Mouse (Mus musculus) heart, embryonic 16.5 days (tissue): ENCODE measurements around the gene Atp6v0e. TPM values are rescaled to one million over a fixed set of nuclear protein-coding genes. Genes with fewer than 3 reads are reported as not detected.

Experiments used
- ATAC-seq: fragments of 200-750 bp; cut with Nextera tagmentation; replicated peaks from 2 replicates; pipeline ENCODE4 v1.8.0; 2017; ENCODE audit warnings: moderate number of reproducible peaks; ENCODE audit not compliant: insufficient read depth, low FRiP score; ENCODE audit errors: extremely low read depth
- H3K27ac ChIP-seq: fragments of 300-500 bp; sonication (generic); 2 replicates; pipeline ENCODE4 v1.5.1; 2014; ENCODE audit warnings: mild to moderate bottlenecking, low read length, control low read depth, moderate library complexity
- H3K27me3 ChIP-seq: fragments of 300-500 bp; sonication (generic); 2 replicates; pipeline ENCODE4 v1.6.1; 2014; ENCODE audit warnings: low read length, mixed read lengths; ENCODE audit not compliant: control insufficient read depth, insufficient read depth
- H3K36me3 ChIP-seq: fragments of 300-500 bp; sonication (generic); 2 replicates; pipeline ENCODE4 v1.6.1; 2014; ENCODE audit not compliant: control insufficient read depth, insufficient read depth
- H3K4me1 ChIP-seq: fragments of 300-500 bp; sonication (generic); 2 replicates; pipeline ENCODE4 v1.6.1; 2014; ENCODE audit warnings: low read length, mixed read lengths; ENCODE audit not compliant: control insufficient read depth, insufficient read depth
- H3K4me2 ChIP-seq: fragments of 300-500 bp; sonication (generic); 2 replicates; pipeline ENCODE4 v1.6.1; 2014; ENCODE audit warnings: low read depth, mild to moderate bottlenecking, control low read depth, low read length
- H3K4me3 ChIP-seq: fragments of 300-500 bp; sonication (generic); 2 replicates; pipeline ENCODE4 v1.5.1; 2014; ENCODE audit warnings: mild to moderate bottlenecking, control low read depth, low read length
- H3K9ac ChIP-seq: fragments of 300-500 bp; sonication (generic); 2 replicates; pipeline ENCODE4 v1.6.1; 2014; ENCODE audit warnings: low read length, control low read depth
- H3K9me3 ChIP-seq: fragments of 300-500 bp; sonication (generic); replicated peaks from 2 replicates; pipeline ENCODE4 v1.6.1; 2016; ENCODE audit warnings: low read length; ENCODE audit not compliant: control insufficient read depth
- WGBS: fragments of 180-500 bp; shearing (Covaris S2); extraction: QIAGEN DNeasy Blood & Tissue Kit; methylation state at CpG from one replicate; pipeline ENCODE4 v1.1.7; 2014; 5-methylcytosine and 5-hydroxymethylcytosine counted together
- polyA plus RNA-seq: library from polyadenylated mRNA; unstranded; fragments of >200 nt; fragmentation: Nextera tagmentation; extraction: Ambion mirVana; gene quantifications from 2 replicates; pipeline ENCODE4 v1.2.1, GENCODE M21; 2015

The Atp6v0e gene
- polyA plus RNA-seq, 1 experiment from 2014 or later, result 249 TPM

- Histone ChIP-seq H3K4me3 (no peak overlapping the region), H3K4me2 (no peak overlapping the region), H3K27ac (no peak overlapping the region), H3K9ac (no peak overlapping the region), H3K4me1 (peaks cover 2% of the 10 kb centered on the region), H3K36me3 (peaks cover 24% of the 10 kb centered on the region), H3K9me3 (no peaks in the 10 kb centered on the region), H3K27me3 (no peaks in the 10 kb centered on the region)
- WGBS, result 81% methylated on average over 5 of the region's 5 CpGs
- ATAC-seq, result no peak
Measured at GRCm38 (mm10) chr17:26621912-26622311, 41.1 kb upstream of the Atp6v0e start.

- Histone ChIP-seq H3K4me1 (peaks cover 2% of the 10 kb centered on the region), H3K27me3 (no peaks in the 10 kb centered on the region), H3K4me2 (no peak overlapping the region), H3K9me3 (no peaks in the 10 kb centered on the region), H3K4me3 (no peak overlapping the region), H3K9ac (no peak overlapping the region), H3K36me3 (peaks cover 17% of the 10 kb centered on the region), H3K27ac (no peak overlapping the region)
- ATAC-seq, result no peak
- WGBS, result 84% methylated on average over 6 of the region's 6 CpGs
Measured at GRCm38 (mm10) chr17:26623991-26624390, 39.0 kb upstream of the Atp6v0e start.

- ATAC-seq, result no peak
- Histone ChIP-seq H3K9me3 (no peaks in the 10 kb centered on the region), H3K9ac (no peak overlapping the region), H3K36me3 (peaks cover 24% of the 10 kb centered on the region), H3K4me1 (peaks cover 2% of the 10 kb centered on the region), H3K27me3 (no peaks in the 10 kb centered on the region), H3K4me2 (no peak overlapping the region), H3K4me3 (no peak overlapping the region), H3K27ac (no peak overlapping the region)
- 72% methylated on average over 10 of the region's 10 CpGs for WGBS
Measured at GRCm38 (mm10) chr17:26624999-26625398, 38.0 kb upstream of the Atp6v0e start.

GRCm38 (mm10) chr17:26625521-26626010, 37.5 kb upstream of the Atp6v0e start:
- Histone ChIP-seq H3K4me1 (peaks cover 2% of the 10 kb centered on the region), H3K9me3 (no peaks in the 10 kb centered on the region), H3K36me3 (peaks cover 30% of the 10 kb centered on the region), H3K27me3 (no peaks in the 10 kb centered on the region), H3K27ac (no peak overlapping the region), H3K4me2 (no peak overlapping the region), H3K4me3 (no peak overlapping the region), H3K9ac (no peak overlapping the region)
- 88% methylated on average over 2 of the region's 2 CpGs for WGBS
- ATAC-seq, result no peak

GRCm38 (mm10) chr17:26628479-26628878, 34.6 kb upstream of the Atp6v0e start:
- Histone ChIP-seq H3K4me1 (no peaks in the 10 kb centered on the region), H3K27ac (no peak overlapping the region), H3K4me2 (no peak overlapping the region), H3K9me3 (no peaks in the 10 kb centered on the region), H3K27me3 (no peaks in the 10 kb centered on the region), H3K4me3 (no peak overlapping the region), H3K36me3 (peaks cover 33% of the 10 kb centered on the region), H3K9ac (no peak overlapping the region)
- WGBS, result 83% methylated on average over 6 of the region's 6 CpGs
- ATAC-seq, result no peak

- Histone ChIP-seq H3K9me3 (no peaks in the 10 kb centered on the region), H3K4me3 (no peak overlapping the region), H3K9ac (no peak overlapping the region), H3K36me3 (peaks cover 35% of the 10 kb centered on the region), H3K27me3 (no peaks in the 10 kb centered on the region), H3K4me2 (no peak overlapping the region), H3K27ac (no peak overlapping the region), H3K4me1 (no peaks in the 10 kb centered on the region)
- ATAC-seq, result no peak
- 92% methylated on average over 3 of the region's 3 CpGs for WGBS
Measured at GRCm38 (mm10) chr17:26628936-26629335, 34.1 kb upstream of the Atp6v0e start.

- Histone ChIP-seq H3K36me3 (peaks cover 32% of the 10 kb centered on the region), H3K27ac (no peak overlapping the region), H3K4me2 (no peak overlapping the region), H3K4me1 (no peaks in the 10 kb centered on the region), H3K9me3 (no peaks in the 10 kb centered on the region), H3K9ac (no peak overlapping the region), H3K4me3 (no peak overlapping the region), H3K27me3 (no peaks in the 10 kb centered on the region)
- WGBS, result 66% methylated on average over 8 of the region's 8 CpGs
- ATAC-seq, result no peak
Measured at GRCm38 (mm10) chr17:26631811-26632327, 31.2 kb upstream of the Atp6v0e start.

GRCm38 (mm10) chr17:26633186-26633585, 29.8 kb upstream of the Atp6v0e start:
- Histone ChIP-seq H3K27me3 (no peaks in the 10 kb centered on the region), H3K4me3 (no peak overlapping the region), H3K9ac (no peak overlapping the region), H3K9me3 (no peaks in the 10 kb centered on the region), H3K4me1 (no peaks in the 10 kb centered on the region), H3K27ac (no peak overlapping the region), H3K4me2 (no peak overlapping the region), H3K36me3 (peaks cover 32% of the 10 kb centered on the region)
- ATAC-seq, result no peak
- WGBS, result 86% methylated on average over 9 of the region's 9 CpGs

- 85% methylated on average over 9 of the region's 9 CpGs for WGBS
Measured at GRCm38 (mm10) chr17:26633926-26634325, 29.1 kb upstream of the Atp6v0e start.

More at GRCm38 (mm10) chr17:26633926-26634325, 29.1 kb upstream of the Atp6v0e start:
- no peaks in the 10 kb centered on the region for H3K9me3 ChIP-seq
- H3K4me1 ChIP-seq, result no peaks in the 10 kb centered on the region
- ATAC-seq, result no peak
- no peak overlapping the region for H3K9ac ChIP-seq
- no peak overlapping the region for H3K4me2 ChIP-seq
- H3K27me3 ChIP-seq, result no peaks in the 10 kb centered on the region
- H3K27ac ChIP-seq, result no peak overlapping the region
- H3K4me3 ChIP-seq, result no peak overlapping the region
- H3K36me3 ChIP-seq, result peaks cover 32% of the 10 kb centered on the region
